Mouse (Mus musculus): ENCODE data around the gene Phactr1.

The Phactr1 gene

GRCm38 (mm10) chr13:42680391-42680994, at the start of gene Phactr1:
Phactr1 (plus strand) TSS chr13:42680623.
- DNase-seq (ENCODE audit: low spot score) = no peak

- no peak for DNase-seq (ENCODE audit: low spot score)
Measured at GRCm38 (mm10) chr13:42634908-42635307, 45.5 kb upstream of the Phactr1 start.

GRCm38 (mm10) chr13:42650228-42650627, 30.2 kb upstream of the Phactr1 start:
- DNase-seq (ENCODE audit: low spot score) = no peak

GRCm38 (mm10) chr13:42656643-42657315, 23.6 kb upstream of the Phactr1 start:
- no peak for DNase-seq (ENCODE audit: low spot score)

GRCm38 (mm10) chr13:42671651-42672290, 8.7 kb upstream of the Phactr1 start:
- DNase-seq (ENCODE audit: low spot score) = no peak

GRCm38 (mm10) chr13:42681299-42681698, 876 bp downstream of the Phactr1 start:
- no peak for DNase-seq (ENCODE audit: low spot score)

- no peak for DNase-seq (ENCODE audit: low spot score)
Measured at GRCm38 (mm10) chr13:42684181-42684580, 3.8 kb downstream of the Phactr1 start.

- no peak for DNase-seq (ENCODE audit: low spot score)
Measured at GRCm38 (mm10) chr13:42692233-42692632, 11.8 kb downstream of the Phactr1 start.

- no peak for DNase-seq (ENCODE audit: low spot score)
Measured at GRCm38 (mm10) chr13:42696641-42697040, 16.2 kb downstream of the Phactr1 start.

- DNase-seq (ENCODE audit: low spot score) = no peak
Measured at GRCm38 (mm10) chr13:42709148-42709547, 28.7 kb downstream of the Phactr1 start.

- no peak for DNase-seq (ENCODE audit: low spot score)
Measured at GRCm38 (mm10) chr13:42709611-42710331, 29.3 kb downstream of the Phactr1 start.

- DNase-seq (ENCODE audit: low spot score) = no peak
Measured at GRCm38 (mm10) chr13:42711510-42711909, 31.1 kb downstream of the Phactr1 start.

- no peak for DNase-seq (ENCODE audit: low spot score)
Measured at GRCm38 (mm10) chr13:42719401-42719800, 39.0 kb downstream of the Phactr1 start.

GRCm38 (mm10) chr13:42720135-42720534, 39.7 kb downstream of the Phactr1 start:
- DNase-seq (ENCODE audit: low spot score) = no peak

GRCm38 (mm10) chr13:42720648-42721047, 40.2 kb downstream of the Phactr1 start:
- no peak for DNase-seq (ENCODE audit: low spot score)

GRCm38 (mm10) chr13:42724011-42724410, 43.6 kb downstream of the Phactr1 start:
- no peak for DNase-seq (ENCODE audit: low spot score)

- DNase-seq (ENCODE audit: low spot score) = no peak
Measured at GRCm38 (mm10) chr13:42725709-42726231, 45.3 kb downstream of the Phactr1 start.

- no peak for DNase-seq (ENCODE audit: low spot score)
Measured at GRCm38 (mm10) chr13:42737486-42737885, 57.1 kb downstream of the Phactr1 start.

GRCm38 (mm10) chr13:42738152-42738551, 57.7 kb downstream of the Phactr1 start:
- no peak for DNase-seq (ENCODE audit: low spot score)

GRCm38 (mm10) chr13:42742226-42742625, 61.8 kb downstream of the Phactr1 start:
- DNase-seq (ENCODE audit: low spot score) = no peak

GRCm38 (mm10) chr13:42744467-42744866, 64.0 kb downstream of the Phactr1 start:
- no peak for DNase-seq (ENCODE audit: low spot score)

GRCm38 (mm10) chr13:42757654-42758400, 77.4 kb downstream of the Phactr1 start:
- DNase-seq (ENCODE audit: low spot score) = no peak
